Mouse (Mus musculus) cerebellum, postnatal 25 days (tissue): ENCODE measurements around the gene Rad51c.
A peak's percentile ranks its signal among the peaks of the same experiment; 100 is the strongest.
"Not testable (repeated sequence)": the region's sequence is repeated elsewhere in the genome, so short reads cannot be mapped to it uniquely, and the experiment has no call there.

Source experiments
- DNase-seq, 2 experiments: peaks; one replicate each; pipeline ENCODE4 v3.0.0; 2021; ENCODE audit warnings: mixed read lengths in 2 of 2

Gene Rad51c

DNA sequence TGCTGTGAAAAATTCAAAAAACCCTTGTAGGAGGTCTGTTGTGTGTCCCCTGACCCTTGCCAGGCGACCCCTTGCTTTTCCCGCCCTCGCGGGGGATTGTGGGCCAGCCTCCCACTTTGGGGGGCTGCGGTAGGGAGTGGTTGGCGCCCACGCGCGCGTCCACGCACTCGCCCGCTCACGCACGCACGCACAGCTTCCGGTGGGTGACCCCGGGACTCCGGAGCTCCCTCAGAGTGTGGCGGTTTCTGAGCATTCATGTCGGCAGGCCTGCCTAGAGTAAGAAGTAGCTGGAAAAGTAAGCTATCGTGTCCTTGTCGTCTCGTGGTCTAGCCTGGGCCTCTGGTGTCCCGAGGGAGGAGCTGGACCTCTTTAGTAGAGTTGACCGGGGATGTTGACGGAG is at the start of gene Rad51c, which contains the start of gene Tex14:
Rad51c (minus strand) TSS at position 79 of the 400 bp plus-strand sequence.
Tex14 (plus strand) TSS at position 190 of the 400 bp plus-strand sequence.
- peak in 1 of 2 experiments; percentile 47 for DNase-seq

DNA sequence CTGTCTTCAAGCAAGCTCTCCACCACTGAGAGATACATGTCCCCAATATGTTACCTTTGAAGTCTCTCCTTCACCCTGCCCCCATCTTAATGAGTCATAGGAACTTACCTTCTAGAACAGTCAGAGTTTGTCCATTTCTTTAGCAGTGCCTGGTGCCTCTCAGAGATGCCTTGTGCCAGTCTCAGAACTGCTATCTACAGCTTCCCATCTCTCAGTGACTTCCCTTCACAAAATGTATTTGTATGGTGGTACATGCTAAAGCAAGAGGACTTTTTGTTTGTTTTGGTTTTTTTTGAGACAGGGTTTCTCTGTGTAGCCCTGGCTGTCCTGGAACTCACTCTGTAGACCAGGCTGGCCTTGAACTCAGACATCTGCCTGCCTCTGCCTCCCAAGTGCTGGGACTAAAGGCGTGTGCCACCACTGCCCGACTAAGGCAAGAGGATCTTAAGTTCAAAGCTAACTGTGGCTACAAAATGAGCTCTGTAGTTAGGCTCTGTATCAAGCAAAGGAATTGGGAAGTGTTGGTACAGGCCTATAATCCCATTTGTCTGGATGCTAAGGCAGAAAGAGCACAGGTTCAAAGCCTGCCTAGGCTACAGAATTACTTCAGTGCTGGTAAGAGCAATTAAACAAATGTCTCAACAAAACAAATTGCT is 49.4 kb upstream of the Rad51c start:
- no peak for DNase-seq

DNA sequence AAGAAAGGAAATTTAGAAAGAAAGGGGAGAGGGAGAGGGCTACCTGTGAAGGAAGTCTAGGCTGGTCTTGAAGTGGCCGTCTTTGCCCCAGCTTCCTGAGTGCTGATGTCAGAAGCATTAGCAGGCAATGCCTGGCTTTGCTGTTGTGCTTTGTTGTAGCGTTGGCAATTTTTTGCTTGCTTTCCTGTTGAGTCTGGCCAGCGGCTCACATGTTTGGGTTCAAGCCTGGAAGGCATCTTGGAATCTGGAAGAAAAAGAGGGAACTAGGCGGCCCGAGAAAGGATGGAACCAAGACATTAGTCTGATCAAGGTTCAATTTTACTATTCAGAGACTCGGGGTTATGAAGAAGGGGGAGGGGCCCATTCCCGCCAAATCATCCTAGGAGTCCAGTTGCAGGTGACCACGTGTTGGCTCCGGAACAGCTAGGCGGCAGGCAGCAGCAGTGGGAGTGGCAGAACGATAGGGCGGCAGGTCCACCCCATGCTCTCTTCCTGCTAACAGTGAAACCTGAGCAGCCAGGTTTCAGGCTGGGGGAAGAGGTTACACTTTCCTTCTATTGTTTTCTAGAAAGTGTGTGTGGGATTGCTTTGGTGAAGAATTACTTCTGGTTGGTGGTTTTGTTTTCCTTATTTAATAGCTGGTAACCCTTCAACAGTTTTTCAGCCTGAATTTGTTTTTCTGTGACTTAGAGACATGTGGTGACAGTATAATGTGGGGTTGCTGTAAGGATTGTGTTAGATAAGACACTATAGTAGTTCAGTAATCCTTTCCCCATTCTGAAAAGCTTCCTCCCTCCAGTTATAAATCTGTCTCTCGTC is 48.7 kb upstream of the Rad51c start:
- no peak for DNase-seq

DNA sequence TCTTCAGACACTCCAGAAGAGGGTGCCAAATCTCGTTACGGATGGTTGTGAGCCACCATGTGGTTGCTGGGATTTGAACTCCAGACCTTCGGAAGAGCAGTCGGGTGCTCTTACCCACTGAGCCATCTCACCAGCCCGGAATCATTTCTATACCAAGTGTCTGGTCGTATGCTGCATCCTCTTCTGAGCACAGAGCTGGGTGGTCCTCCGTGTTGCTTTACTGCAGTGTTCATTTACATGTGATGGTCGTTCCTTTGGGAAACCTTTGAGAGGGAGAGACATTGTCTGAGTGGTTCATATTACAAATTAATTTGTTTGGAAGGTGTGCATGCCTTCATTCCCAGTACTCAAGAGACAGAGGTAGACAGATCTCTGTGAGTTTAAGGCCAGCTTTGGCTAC is 48.0 kb upstream of the Rad51c start:
- not testable (repeated sequence) for DNase-seq

DNA sequence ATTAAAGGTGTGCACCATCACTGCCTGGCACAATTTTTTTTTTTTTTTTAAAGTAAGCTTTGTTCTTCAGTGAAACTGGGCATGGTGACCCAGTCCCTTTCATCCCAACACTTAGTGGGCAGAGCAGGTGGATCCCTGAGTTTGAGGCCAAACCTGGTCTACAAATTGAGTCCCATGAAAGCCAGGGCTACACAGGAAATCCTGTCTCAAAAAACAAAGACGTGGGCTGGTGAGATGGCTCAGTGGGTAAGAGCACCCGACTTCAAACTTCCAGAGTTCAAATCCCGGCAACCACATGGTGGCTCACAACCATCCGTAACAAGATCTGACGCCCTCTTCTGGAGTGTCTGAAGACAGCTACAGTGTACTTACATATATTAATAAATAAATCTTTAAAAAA is 45.1 kb upstream of the Rad51c start:
- not testable (repeated sequence) for DNase-seq

DNA sequence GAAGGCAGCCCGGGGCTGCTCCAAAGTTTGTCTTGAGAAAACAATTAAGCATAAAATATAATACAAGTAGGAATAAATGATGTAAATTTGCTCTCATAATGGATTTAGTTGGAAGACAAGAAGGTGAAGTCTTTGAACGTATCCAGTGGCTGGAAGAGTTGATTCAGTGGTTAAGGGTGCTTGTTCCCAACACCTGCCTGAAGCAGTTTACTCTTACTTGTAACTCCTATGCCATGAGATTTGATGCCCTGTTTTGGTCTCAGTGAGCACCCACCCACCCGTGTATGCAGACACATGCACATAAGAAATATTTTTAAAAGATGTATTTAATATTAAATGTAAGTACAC is 44.4 kb upstream of the Rad51c start:
- no peak for DNase-seq

DNA sequence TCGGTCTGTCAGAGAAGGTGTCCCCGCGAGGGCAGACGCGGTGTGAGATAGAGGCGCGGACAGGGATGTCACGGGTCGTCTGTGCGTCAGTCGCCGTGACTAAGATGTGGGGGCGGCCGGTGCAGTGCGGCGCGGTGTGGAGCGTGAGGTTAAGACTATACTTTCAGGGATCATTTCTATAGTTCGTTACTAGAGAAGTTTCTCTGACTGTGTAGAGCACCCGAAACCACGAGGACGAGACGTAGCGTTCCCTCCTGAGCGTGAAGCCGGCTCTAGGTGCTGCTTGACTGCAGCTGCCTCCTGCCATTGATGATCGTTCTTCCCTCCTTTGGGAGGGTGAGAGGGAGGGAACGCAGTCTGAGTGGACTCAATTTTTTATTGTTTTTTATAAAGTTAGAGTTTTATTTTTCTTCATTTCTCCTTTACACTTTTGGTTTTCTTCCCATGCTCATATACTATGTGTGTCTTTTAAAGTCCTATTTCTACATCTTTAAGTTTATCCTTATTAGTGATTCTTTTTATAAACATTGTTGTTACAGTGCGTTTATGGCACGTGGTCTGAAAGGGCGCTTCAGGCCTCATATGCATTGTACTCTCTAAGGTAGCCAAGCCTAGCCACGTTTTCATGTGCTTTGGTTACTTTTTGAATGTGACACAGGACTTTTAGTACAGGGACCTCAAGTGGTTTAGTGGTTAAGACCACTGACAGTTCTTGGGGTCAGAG is 43.9 kb upstream of the Rad51c start:
- DNase-seq = peak; percentile 42 to 65

DNA sequence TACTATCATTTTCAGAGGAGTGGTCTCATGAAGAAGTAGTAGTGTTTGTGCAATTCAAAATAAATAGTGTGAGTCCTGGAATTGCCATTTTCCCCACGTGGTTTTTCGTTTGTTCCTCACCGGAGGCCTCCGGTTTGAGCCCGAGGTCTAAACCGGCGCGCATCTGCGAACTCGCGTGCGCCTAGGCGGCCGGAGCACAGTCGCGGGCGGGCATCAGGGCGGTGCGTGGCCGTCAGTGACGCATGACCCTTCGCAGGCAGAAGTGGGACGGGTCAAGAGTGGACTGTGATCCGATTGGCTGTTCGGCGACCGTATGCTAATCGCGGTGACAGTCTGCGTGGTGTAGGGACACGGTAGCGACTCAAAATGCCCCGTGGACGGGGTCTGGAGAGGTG is 43.3 kb upstream of the Rad51c start:
- DNase-seq = peak; percentile 92 to 94

DNA sequence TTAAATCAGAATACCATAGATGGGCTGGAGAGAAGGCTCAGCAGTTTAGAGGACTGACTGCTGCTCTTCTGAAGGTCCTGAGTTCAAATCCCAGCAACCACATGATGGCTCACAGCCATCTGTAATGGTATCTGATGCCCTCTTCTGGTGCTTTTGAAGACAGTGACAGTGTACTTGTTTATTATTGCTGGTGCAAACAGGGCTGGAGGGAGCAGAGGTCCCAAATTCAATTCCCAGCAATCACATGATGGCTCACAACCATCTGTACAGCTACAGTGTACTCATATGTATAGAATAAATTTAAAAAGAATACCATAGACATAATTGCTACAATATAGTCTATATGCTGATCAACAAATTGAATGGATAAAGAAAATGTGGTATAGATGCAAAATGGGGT is 42.7 kb upstream of the Rad51c start:
- no peak for DNase-seq

DNA sequence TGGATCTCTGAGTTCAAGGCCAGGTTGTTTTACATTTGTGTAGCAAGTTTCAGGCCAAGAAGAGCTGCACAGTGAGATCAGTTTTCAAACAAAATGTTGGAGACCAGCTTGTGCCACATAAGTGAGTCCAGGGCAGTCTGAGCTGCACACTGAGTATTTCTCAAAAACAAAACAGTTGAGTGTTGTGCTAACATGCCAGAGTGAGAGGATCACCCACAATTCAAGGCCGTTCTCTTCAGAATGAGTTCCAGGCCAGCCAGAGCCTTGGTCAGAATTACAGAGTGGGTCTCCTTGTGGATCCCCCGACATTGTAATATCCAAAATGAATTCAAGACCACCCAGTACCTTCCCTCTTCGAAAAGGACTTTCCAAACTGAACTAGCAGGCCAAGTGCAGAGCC is 41.4 kb upstream of the Rad51c start:
- no peak for DNase-seq

DNA sequence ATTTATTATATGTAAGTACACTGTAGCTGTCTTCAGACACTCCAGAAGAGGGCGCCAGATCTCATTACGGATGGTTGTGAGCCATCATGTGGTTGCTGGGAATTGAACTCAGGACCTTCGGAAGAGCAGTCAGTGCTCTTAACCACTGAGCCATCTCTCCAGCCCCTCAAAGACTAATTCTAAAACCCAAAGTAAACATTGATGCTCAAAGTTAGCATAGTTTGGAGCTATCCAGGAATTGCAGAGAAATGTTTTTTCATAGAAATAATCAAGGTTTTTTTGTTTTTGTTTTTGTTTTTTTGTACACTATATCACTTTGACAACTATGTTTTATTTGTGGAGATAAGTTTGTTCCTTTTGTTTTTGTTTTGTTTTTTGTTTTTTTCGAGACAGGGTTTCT is 40.8 kb upstream of the Rad51c start:
- DNase-seq = not testable (repeated sequence)

DNA sequence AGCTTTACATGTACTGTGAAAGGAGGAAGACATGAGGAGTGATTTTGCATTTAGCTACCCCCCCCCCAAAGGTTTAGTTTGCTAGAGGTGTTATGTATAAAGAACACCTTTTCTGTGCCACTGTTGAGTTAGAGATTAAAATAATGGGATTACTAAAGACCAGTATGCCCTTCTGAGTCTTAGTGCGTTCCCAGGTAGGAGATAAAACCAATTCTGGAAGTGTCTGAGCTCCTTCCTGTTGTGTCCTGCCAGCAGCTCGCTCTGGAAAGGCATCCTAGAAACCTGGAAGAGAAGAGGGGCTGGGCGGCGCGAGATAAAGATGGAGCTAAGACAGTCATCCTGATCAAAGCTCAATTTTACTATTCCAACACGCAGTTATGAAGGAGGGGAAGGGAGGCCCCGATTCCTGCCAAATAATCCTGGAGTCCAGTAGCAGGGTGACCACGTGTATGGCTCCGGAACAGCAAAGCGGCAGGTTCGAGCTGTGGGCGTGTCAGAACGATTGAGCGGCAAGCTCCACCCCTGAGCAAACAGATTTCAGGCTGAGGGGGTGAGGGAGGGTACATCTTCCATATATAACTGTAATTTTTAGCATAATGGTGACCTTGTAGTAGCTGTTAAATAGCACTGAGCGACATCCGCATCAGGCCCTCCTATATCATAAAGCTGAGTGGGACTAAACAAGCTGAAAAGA is 40.1 kb upstream of the Rad51c start:
- peak in 1 of 2 experiments; percentile 34 for DNase-seq

DNA sequence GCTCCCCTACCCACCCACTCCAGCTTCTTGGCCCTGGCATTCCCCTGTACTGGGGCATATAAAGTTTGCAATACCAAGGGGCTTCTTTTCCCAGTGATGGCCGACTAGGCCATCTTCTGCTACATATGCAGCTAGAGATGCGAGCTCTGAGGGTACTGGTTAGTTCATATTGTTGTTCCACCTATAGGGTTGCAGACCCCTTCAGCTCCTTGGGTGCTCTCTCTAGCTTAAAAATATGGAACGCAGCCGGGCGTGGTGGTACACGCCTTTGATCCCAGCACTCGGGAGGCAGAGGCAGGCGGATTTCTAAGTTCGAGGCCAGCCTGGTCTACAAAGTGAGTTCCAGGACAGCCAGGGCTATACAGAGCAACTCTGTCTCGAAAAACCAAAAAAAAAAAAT is 39.3 kb upstream of the Rad51c start:
- not testable (repeated sequence) for DNase-seq

DNA sequence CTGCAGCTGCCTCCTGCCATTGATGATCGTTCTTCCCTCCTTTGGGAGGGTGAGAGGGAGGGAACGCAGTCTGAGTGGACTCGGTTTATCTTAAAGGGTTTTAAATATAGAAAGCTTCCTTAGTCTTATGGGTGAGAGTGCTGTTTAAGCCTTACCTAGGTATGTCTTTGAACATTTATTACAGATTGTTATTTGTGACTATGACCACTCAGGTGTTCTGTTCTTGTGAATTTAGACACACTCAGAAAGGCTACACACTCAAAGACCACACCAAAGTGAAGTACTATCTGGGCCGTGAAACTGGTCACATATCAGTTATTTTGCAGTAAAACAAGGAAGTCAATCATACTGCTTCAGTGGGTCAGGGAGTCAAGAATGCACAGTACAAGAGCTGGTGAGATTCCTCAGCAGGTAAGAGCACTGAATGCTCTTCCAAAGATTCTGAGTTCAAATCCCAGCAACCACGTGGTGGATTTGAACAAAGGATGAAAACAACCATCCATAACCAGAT is 38.7 kb upstream of the Rad51c start:
- DNase-seq = peak; percentile 36 to 55

DNA sequence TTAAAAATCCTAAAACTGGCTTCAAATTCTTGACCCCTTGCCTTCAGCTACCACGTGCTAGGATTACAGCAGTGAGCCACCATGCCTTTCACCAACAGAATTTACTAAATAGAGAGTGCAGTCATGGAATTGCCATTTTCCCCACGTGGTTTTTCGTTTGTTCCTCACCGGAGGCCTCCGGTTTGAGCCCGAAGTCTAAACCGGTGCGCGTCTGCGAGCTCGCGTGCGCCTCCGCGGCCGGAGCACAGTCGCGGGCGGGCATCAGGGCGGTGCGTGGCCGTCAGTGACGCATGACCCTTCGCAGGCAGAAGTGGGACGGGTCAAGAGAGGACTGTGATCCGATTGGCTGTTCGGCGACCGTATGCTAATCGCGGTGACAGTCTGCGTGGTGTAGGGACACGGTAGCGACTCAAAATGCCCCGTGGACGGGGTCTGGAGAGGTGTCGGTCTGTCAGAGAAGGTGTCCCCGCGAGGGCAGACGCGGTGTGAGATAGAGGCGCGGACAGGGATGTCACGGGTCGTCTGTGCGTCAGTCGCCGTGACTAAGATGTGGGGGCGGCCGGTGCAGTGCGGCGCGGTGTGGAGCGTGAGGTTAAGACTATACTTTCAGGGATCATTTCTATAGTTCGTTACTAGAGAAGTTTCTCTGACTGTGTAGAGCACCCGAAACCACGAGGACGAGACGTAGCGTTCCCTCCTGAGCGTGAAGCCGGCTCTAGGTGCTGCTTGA is 38.1 kb upstream of the Rad51c start:
- DNase-seq = peak; percentile 84 to 86

DNA sequence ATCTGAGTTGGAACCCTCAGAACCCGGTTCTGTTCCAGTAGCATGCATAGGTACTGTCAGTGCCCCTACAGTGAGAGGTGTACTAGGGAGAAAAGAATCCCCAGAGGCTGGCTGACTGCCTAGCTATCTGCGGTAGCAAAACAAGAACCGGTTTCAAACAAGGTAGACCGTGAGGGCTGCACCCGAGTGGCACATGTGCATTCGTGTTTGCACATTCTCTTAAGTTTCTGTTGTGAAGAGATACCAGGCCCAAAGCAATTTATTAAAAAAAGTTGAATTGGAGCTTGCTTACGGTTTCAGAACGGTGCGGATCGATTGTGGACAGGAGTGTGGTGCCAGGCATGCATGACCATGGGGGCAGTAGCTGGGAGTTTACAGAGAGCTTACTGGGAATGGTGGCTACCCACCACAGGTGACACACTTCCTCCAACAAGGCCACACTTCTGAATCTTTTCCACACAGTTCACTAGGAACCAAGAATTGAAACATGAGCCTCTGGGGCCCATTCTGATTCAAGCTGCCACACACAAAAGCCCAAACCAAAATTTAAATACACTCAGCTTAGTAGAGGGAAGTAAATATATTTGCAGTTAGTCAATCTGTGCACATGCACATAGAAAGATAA is 35.2 kb upstream of the Rad51c start:
- no peak for DNase-seq

DNA sequence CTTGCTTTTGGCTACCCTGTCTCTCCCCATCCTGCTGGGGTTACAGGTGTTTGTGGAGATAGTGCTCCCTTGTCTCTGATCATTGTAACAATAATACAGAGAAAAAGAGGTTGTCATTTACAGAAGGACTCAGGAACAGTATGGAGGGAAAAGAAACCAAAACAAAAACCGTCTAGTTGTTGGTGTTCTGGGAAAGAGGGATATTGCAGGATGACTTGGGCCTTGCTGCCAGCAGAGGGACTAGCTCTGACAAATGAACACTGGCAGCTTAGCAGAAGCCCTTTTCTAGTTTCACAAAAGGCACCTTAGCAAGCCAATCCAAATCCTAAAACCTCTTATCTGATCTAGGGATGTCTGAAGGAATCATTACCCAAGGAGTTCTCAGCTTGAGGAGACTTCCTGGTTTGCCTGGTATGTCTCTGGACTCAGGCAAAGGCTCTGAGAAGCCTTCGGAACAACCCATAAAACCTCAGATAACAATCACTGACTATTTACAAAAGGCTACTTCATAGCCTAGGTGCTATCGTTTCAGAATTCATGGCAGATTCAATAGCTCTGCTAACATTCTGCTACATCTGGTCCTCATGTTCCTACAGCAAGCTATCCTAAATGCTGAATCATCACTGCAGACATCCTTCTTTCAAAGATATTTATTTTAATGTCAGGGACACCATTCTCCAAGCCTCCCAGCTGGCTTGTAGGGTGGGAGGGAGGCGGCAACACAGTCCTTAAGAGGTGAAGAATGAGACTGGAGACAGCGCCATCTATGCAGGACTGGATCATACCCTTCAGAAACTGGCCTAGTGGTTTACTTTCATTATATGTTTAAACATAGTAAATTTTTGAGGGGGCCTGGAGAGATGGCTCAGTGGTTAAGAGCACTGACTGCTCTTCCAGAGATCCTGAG is 31.8 kb upstream of the Rad51c start:
- no peak for DNase-seq

DNA sequence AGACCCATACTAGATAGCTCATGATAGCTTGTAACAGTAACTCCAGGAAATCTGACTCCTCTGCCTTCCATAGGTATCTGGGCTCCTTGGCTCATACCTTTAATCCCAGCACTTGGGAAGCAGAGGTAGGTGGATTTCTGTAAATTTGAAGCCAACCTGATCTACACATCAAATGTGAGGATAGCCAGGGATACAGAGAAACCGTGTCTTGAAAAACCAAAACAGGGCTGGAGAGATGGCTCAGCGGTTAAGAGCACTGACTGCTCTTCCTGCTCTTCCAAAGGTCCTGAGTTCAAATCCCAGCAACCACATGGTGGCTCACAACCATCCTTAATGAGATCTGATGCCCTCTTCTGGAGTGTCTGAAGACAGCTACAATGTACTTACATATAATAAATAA is 30.4 kb upstream of the Rad51c start:
- DNase-seq = not testable (repeated sequence)

DNA sequence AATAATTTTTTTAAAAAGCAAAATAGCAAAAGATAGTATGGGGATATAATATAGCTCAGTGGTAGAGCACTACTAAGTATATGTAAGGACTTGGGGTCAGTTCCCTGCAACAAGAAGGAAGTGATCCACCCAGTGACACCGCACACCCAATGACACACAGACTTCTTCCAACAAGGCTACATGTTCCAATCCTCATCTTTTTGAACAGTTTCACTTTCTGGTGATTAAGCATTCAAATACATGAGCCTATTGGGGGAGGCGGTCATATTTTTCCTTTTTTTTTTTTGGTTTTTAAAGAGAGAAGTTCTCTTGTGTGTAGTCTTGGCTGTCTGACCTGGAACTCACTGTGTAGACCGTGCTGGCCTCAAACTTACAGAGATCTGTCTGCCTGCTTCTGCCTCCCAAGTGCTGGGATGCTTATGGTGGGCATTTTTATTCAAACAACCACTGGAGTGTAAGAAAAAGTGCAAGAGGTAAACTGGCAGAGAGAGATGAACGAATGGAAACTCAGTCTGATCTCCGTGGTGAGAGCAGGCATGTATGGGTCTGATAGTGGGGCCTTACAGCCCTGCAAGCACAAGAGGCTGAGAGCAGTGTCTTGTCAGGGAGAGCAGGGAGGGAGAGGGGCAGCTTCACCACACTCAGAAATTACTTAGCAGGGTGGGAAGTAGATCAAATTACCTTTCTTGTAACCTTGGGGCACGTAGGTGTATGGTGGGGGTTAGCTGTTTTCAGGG is 28.3 kb upstream of the Rad51c start:
- DNase-seq = no peak

DNA sequence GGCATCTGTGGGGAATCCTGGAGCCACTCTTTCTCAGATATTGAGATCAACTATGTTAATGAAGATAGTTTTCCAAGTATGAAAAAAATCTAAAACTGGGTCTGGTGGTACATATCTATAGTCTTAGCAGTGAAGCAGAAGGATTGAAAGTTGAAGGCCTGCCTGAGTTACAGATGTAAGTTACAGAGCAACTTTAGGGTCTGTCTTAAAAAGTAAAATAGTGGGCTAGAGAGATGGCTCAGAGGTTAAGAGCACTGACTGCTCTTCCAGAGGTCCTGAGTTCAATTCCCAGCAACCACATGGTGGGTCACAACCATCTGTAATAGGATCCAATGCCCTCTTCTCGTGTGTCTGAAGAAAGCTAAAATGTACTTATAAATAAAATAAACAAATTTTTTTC is 27.7 kb upstream of the Rad51c start:
- DNase-seq = no peak
